Mouse (Mus musculus) heart, embryonic 15.5 days (tissue): Measurements from ENCODE around the gene Rabep1. TPM values are rescaled to one million over a fixed set of nuclear protein-coding genes. Genes with fewer than 3 reads are reported as not detected.

ENCODE experiments used
- ATAC-seq: fragments of 200-750 bp; cut with Nextera tagmentation; replicated peaks from 2 replicates; pipeline ENCODE4 v1.8.0; 2017; ENCODE audit warnings: low read depth, moderate TSS enrichment; ENCODE audit not compliant: insufficient number of reproducible peaks, insufficient read depth, low FRiP score
- H3K27ac ChIP-seq: fragments of 300-500 bp; sonication (generic); 2 replicates; pipeline ENCODE4 v1.5.1; 2015; ENCODE audit warnings: mild to moderate bottlenecking, inconsistent platforms
- H3K27me3 ChIP-seq: fragments of 300-500 bp; sonication (generic); 2 replicates; pipeline ENCODE4 v1.6.1; 2015; ENCODE audit warnings: inconsistent platforms
- H3K36me3 ChIP-seq: fragments of 300-500 bp; sonication (generic); 2 replicates; pipeline ENCODE4 v1.6.1; 2015; ENCODE audit warnings: mild to moderate bottlenecking, inconsistent platforms
- H3K4me1 ChIP-seq: fragments of 300-500 bp; sonication (generic); replicated peaks from 2 replicates; pipeline ENCODE4 v1.6.1; 2015; ENCODE audit warnings: inconsistent platforms
- H3K4me2 ChIP-seq: fragments of 300-500 bp; sonication (generic); 2 replicates; pipeline ENCODE4 v1.6.1; 2015; ENCODE audit warnings: inconsistent platforms, mild to moderate bottlenecking, moderate library complexity
- H3K4me3 ChIP-seq: fragments of 300-500 bp; sonication (generic); 2 replicates; pipeline ENCODE4 v1.5.1; 2015; ENCODE audit warnings: mild to moderate bottlenecking, inconsistent platforms
- H3K9ac ChIP-seq: fragments of 300-500 bp; sonication (generic); 2 replicates; pipeline ENCODE4 v1.6.1; 2015; ENCODE audit warnings: mild to moderate bottlenecking, inconsistent platforms
- H3K9me3 ChIP-seq: fragments of 300-500 bp; sonication (generic); replicated peaks from 2 replicates; pipeline ENCODE4 v1.6.1; 2016; ENCODE audit warnings: inconsistent platforms
- WGBS: fragments of 180-500 bp; shearing (Covaris S2); methylation state at CpG from one replicate; pipeline ENCODE4 v1.1.7; 2015; ENCODE audit warnings: mixed read lengths; 5-methylcytosine and 5-hydroxymethylcytosine counted together
- polyA plus RNA-seq: library from polyadenylated mRNA; unstranded; fragments of >200 nt; fragmentation: Nextera tagmentation; extraction: Ambion mirVana; gene quantifications from 2 replicates; pipeline ENCODE4 v1.2.1, GENCODE M21; 2015

Rabep1 gene
- polyA plus RNA-seq, 1 experiment from 2014 or later = 29.1 TPM

DNA sequence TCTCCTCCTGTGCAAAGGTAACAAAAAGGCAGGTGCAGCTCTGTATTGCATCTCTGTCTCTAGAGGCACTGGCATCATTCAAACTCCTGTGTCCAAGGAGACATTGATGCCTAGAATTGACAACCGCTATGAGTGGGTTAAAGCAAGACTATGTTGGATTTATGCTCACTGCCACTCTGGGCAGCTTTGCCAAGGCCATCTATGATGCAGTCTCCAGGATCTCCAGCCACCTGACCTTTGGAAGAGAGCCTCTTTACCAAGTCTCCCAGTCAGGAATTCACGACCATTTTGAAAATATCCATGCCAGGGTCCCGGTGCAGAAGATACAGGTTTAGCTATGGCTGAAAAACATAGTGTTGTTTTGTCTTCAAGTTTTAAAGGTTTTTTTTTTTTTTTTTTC, 24.7 kb downstream of the Rabep1 start:
- no peak for ATAC-seq
- Histone ChIP-seq H3K9me3 (no peaks in the 10 kb centered on the region), H3K27ac (no peak overlapping the region)

GRCm38 (mm10) chr11:70869811-70870210, 25.2 kb downstream of the Rabep1 start:
- no peak for ATAC-seq
- WGBS = 85% methylated on average over 2 of the region's 2 CpGs

More for the DNA sequence above, 24.7 kb downstream of the Rabep1 start:
- Histone ChIP-seq H3K4me3 (no peak overlapping the region), H3K27me3 (no peaks in the 10 kb centered on the region), H3K4me1 (peaks cover 20% of the 10 kb centered on the region), H3K9ac (no peak overlapping the region), H3K4me2 (no peak overlapping the region), H3K36me3 (no peaks in the 10 kb centered on the region)
- WGBS = 76% methylated on average over 3 of the region's 3 CpGs

DNA sequence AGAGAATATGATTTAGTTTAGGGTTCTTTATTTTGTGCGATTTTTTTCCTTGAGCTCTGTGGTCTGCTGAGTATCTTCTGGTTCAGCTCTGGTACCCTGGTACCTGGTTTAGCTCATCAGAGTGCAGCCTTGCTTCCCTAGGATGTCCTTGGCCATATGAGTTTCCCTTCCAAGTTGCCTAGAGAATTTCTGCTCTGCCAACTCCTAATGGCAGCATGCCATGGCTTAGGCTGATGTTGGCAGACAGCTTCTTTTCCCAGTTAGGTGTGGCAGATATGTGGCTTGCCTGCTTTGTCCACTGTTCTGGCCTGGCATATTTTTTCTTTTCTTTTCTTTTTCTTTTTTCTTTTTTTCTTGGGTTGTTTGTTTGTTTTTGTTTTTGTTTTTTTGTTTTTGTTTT, 25.8 kb downstream of the Rabep1 start:
- no peak overlapping the region for H3K27ac ChIP-seq
- no peaks in the 10 kb centered on the region for H3K9me3 ChIP-seq
- H3K4me2 ChIP-seq = no peak overlapping the region
- H3K36me3 ChIP-seq = no peaks in the 10 kb centered on the region
- WGBS = 73% methylated on average over 1 of the region's 1 CpGs
- H3K9ac ChIP-seq = no peak overlapping the region
- H3K4me1 ChIP-seq = peaks cover 20% of the 10 kb centered on the region
- H3K27me3 ChIP-seq = no peaks in the 10 kb centered on the region
- no peak overlapping the region for H3K4me3 ChIP-seq
- ATAC-seq = peak; percentile 67; the same call in 1 of the 2 replicates

More at GRCm38 (mm10) chr11:70869811-70870210, 25.2 kb downstream of the Rabep1 start:
- no peaks in the 10 kb centered on the region for H3K36me3 ChIP-seq
- H3K4me3 ChIP-seq = no peak overlapping the region
- H3K4me1 ChIP-seq = peaks cover 20% of the 10 kb centered on the region
- no peaks in the 10 kb centered on the region for H3K9me3 ChIP-seq
- no peak overlapping the region for H3K9ac ChIP-seq
- H3K4me2 ChIP-seq = no peak overlapping the region
- no peak overlapping the region for H3K27ac ChIP-seq
- no peaks in the 10 kb centered on the region for H3K27me3 ChIP-seq

- H3K27ac ChIP-seq = no peak overlapping the region
- no peak overlapping the region for H3K4me3 ChIP-seq
- no peak overlapping the region for H3K9ac ChIP-seq
- H3K27me3 ChIP-seq = no peaks in the 10 kb centered on the region
- H3K4me2 ChIP-seq = no peak overlapping the region
- H3K36me3 ChIP-seq = no peaks in the 10 kb centered on the region
- ATAC-seq = no peak
- H3K4me1 ChIP-seq = peaks cover 20% of the 10 kb centered on the region
- WGBS = 80% methylated on average over 1 of the region's 1 CpGs
- H3K9me3 ChIP-seq = no peaks in the 10 kb centered on the region
These were observed 26.5 kb downstream of the Rabep1 start for GRCm38 (mm10) chr11:70871110-70871509.

GRCm38 (mm10) chr11:70871766-70872330, 27.3 kb downstream of the Rabep1 start:
- 82% methylated on average over 3 of the region's 3 CpGs for WGBS
- no peak overlapping the region for H3K27ac ChIP-seq
- no peaks in the 10 kb centered on the region for H3K27me3 ChIP-seq
- no peak overlapping the region for H3K4me3 ChIP-seq
- no peaks in the 10 kb centered on the region for H3K9me3 ChIP-seq
- H3K9ac ChIP-seq = no peak overlapping the region
- H3K4me2 ChIP-seq = no peak overlapping the region
- ATAC-seq = no peak
- H3K4me1 ChIP-seq = peaks cover 20% of the 10 kb centered on the region
- H3K36me3 ChIP-seq = no peaks in the 10 kb centered on the region

DNA sequence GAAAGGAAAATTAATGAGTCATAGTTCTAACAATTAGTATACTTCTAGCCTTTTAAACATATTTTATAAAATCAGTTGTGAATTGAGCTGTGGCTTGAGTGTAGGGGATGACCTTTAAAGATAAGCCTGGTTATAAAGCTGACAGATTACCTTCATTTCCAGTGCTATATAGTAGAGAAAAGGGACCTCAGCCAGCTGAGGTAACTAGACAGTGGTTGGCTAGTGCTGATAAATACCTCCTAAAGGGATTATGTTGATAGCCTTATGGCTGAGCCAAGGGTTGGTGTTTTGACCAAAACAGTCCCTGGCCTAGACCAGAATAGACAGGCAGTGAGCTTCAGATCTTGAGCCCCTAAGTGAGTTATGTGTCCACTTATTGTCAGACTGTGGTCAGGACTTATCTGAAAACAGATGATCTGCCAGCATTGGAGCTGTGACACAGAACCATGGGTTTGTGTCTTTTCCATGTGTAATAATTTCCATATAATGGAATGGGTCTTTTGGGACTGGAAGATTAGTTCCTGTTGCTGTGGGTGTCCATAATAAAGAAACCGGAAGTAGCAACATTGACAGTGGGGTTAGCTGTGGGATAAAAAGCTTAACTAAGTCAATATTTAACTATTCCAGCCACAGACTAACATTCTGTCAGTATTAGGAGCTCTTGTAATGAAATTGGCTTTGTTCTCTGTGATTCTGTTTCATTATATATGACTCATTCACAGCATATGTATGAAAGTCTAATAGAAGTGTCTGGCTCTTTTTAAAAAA, 29.5 kb downstream of the Rabep1 start:
- no peak for ATAC-seq
- Histone ChIP-seq H3K9ac (no peak overlapping the region), H3K27ac (no peak overlapping the region), H3K4me1 (peaks cover 20% of the 10 kb centered on the region), H3K36me3 (peaks cover 5% of the 10 kb centered on the region; the same call in 1 of the 2 replicates), H3K4me2 (no peak overlapping the region), H3K9me3 (no peaks in the 10 kb centered on the region), H3K4me3 (no peak overlapping the region), H3K27me3 (no peaks in the 10 kb centered on the region)
- 71% methylated on average over 1 of the region's 1 CpGs for WGBS

DNA sequence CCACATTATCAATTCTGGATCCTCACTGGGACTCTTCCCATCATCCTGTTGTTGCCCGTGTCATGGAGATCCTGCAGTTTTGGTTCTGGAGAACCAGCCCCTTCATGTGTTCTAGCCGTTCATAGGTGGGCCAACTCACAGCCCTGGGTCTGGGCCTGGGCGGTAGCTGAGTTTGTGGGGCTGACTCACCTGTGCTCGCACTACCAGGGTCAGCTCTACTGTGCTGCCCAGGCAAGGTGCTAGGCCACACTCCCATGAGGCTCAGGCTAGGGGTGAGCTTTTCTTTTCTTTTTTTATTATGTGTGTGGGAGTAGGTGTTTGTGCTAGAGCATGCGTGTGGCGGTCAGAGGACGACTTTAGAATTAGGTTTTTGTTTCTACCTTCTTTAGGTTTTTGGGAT, 33.1 kb downstream of the Rabep1 start:
- peaks cover 15% of the 10 kb centered on the region for H3K36me3 ChIP-seq
- no peaks in the 10 kb centered on the region for H3K9me3 ChIP-seq
- H3K27me3 ChIP-seq = no peaks in the 10 kb centered on the region
- peaks cover 5% of the 10 kb centered on the region; the same call in 1 of the 2 replicates for H3K4me1 ChIP-seq
- no peak overlapping the region for H3K9ac ChIP-seq
- ATAC-seq = no peak
- no peak overlapping the region for H3K4me3 ChIP-seq
- H3K27ac ChIP-seq = no peak overlapping the region
- H3K4me2 ChIP-seq = no peak overlapping the region
- WGBS = 91% methylated on average over 7 of the region's 7 CpGs

- Histone ChIP-seq H3K4me2 (no peak overlapping the region), H3K4me3 (no peak overlapping the region), H3K4me1 (no peaks in the 10 kb centered on the region), H3K9ac (no peak overlapping the region), H3K9me3 (no peaks in the 10 kb centered on the region), H3K27ac (no peak overlapping the region), H3K36me3 (peaks cover 16% of the 10 kb centered on the region), H3K27me3 (no peaks in the 10 kb centered on the region)
- WGBS = 79% methylated on average over 3 of the region's 3 CpGs
- no peak for ATAC-seq
These were observed 38.4 kb downstream of the Rabep1 start for GRCm38 (mm10) chr11:70882905-70883430.

DNA sequence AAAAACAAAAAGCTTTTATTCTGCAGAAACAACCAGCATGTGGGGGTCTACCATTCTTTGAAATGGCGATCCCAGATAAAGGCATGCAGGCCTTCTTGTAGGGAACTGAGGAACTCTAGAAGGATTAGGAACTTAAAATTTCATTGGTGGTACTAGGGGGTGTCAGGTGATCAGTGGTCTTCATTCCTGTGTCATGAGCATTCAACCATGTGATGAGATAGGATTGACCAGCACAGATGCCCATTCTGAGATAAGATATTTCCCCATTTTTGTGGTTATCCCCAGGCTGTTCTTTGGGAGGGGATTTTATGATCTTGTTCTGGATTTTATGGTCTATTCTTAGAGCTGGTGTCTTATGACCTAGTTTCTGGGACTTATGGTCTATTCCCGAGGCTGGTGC, 46.1 kb downstream of the Rabep1 start:
- Histone ChIP-seq H3K27me3 (no peaks in the 10 kb centered on the region), H3K9me3 (no peaks in the 10 kb centered on the region; the same call in 1 of the 2 replicates), H3K36me3 (peaks cover 32% of the 10 kb centered on the region), H3K4me1 (no peaks in the 10 kb centered on the region), H3K9ac (no peak overlapping the region), H3K4me3 (no peak overlapping the region), H3K27ac (no peak overlapping the region), H3K4me2 (no peak overlapping the region)
- ATAC-seq = no peak
- 84% methylated on average over 2 of the region's 2 CpGs for WGBS

- Histone ChIP-seq H3K9me3 (no peaks in the 10 kb centered on the region; the same call in 1 of the 2 replicates), H3K4me2 (no peak overlapping the region), H3K36me3 (peaks cover 38% of the 10 kb centered on the region), H3K4me1 (no peaks in the 10 kb centered on the region), H3K4me3 (no peak overlapping the region), H3K9ac (no peak overlapping the region), H3K27me3 (no peaks in the 10 kb centered on the region), H3K27ac (no peak overlapping the region)
- ATAC-seq = no peak
These were observed 47.0 kb downstream of the Rabep1 start for GRCm38 (mm10) chr11:70891616-70892015.

- WGBS = 85% methylated on average over 3 of the region's 3 CpGs
- no peaks in the 10 kb centered on the region for H3K4me1 ChIP-seq
- H3K4me2 ChIP-seq = no peak overlapping the region
- H3K9ac ChIP-seq = no peak overlapping the region
- peaks cover 29% of the 10 kb centered on the region for H3K36me3 ChIP-seq
- no peak overlapping the region for H3K4me3 ChIP-seq
- no peaks in the 10 kb centered on the region for H3K27me3 ChIP-seq
- no peak overlapping the region for H3K27ac ChIP-seq
- no peaks in the 10 kb centered on the region; the same call in 1 of the 2 replicates for H3K9me3 ChIP-seq
- no peak for ATAC-seq
These were observed 53.1 kb downstream of the Rabep1 start for GRCm38 (mm10) chr11:70897680-70898079.
